Mouse (Mus musculus) thymus, postnatal 14 days (tissue): ENCODE measurements around the gene Prdm1.

ENCODE experiments used
- DNase-seq: peaks from one replicate; pipeline ENCODE4 v3.0.0; 2021

The Prdm1 gene

GRCm38 (mm10) chr10:44418901-44419300 lies 109.4 kb downstream of the Prdm1 start:
- DNase-seq: no peak

- DNase-seq: no peak
Observed at GRCm38 (mm10) chr10:44415576-44415975, 112.7 kb downstream of the Prdm1 start.

- DNase-seq: no peak
Observed at GRCm38 (mm10) chr10:44409958-44410357, 118.3 kb downstream of the Prdm1 start.

GRCm38 (mm10) chr10:44409054-44409453 lies 119.2 kb downstream of the Prdm1 start:
- DNase-seq: no peak

GRCm38 (mm10) chr10:44403415-44403814 lies 124.9 kb downstream of the Prdm1 start:
- DNase-seq: no peak

GRCm38 (mm10) chr10:44401600-44401999 lies 126.7 kb downstream of the Prdm1 start:
- no peak for DNase-seq

GRCm38 (mm10) chr10:44400602-44401001 lies 127.7 kb downstream of the Prdm1 start:
- no peak for DNase-seq

- no peak for DNase-seq
Observed at GRCm38 (mm10) chr10:44400119-44400518, 128.2 kb downstream of the Prdm1 start.

- DNase-seq: no peak
Observed at GRCm38 (mm10) chr10:44392855-44393254, 135.4 kb downstream of the Prdm1 start.

GRCm38 (mm10) chr10:44391509-44392290 lies 136.6 kb downstream of the Prdm1 start:
- no peak for DNase-seq

GRCm38 (mm10) chr10:44390286-44390685 lies 138.0 kb downstream of the Prdm1 start:
- no peak for DNase-seq

- DNase-seq: no peak
Observed at GRCm38 (mm10) chr10:44388706-44389233, 139.5 kb downstream of the Prdm1 start.
